Mouse (Mus musculus) liver, embryonic 14.5 days (tissue): ENCODE results near the gene Spc24. TPM values are rescaled to one million over a fixed set of nuclear protein-coding genes. Genes with fewer than 3 reads are reported as not detected.

Experiments used
- ATAC-seq: fragments of 200-750 bp; cut with Nextera tagmentation; 2 replicates; pipeline ENCODE4 v1.8.0; 2017; ENCODE audit warnings: moderate number of reproducible peaks, mild to moderate bottlenecking, moderate library complexity; ENCODE audit not compliant: insufficient read depth
- DNase-seq, 3 experiments: peaks; one replicate each; pipeline ENCODE4 v3.0.0-alpha.2; 2012 to 2013; ENCODE audit warnings: low read depth in 3 of 3, low spot score in 3 of 3
- H3K27ac ChIP-seq: fragments of 300-500 bp; sonication (generic); 2 replicates; pipeline ENCODE4 v1.5.1; 2014; ENCODE audit warnings: moderate library complexity, mild to moderate bottlenecking, control low read depth, inconsistent platforms
- H3K27me3 ChIP-seq: fragments of 300-500 bp; sonication (generic); 2 replicates; pipeline ENCODE4 v1.6.1; 2014; ENCODE audit warnings: mild to moderate bottlenecking, low read length, moderate library complexity; ENCODE audit not compliant: control insufficient read depth, insufficient read depth
- H3K36me3 ChIP-seq: fragments of 300-500 bp; sonication (generic); replicated peaks from 2 replicates; pipeline ENCODE4 v1.6.1; 2014; ENCODE audit warnings: low read depth; ENCODE audit not compliant: control insufficient read depth, insufficient read depth
- H3K4me1 ChIP-seq, 2 experiments: fragments of 200-500 bp in 1 of 2; fragments of 300-500 bp in 1 of 2; sonication (generic) in 1 of 2; replicated peaks; 2 replicates each; pipeline ENCODE4 v1.6.1; 2012 to 2014; ENCODE audit warnings: antibody characterized with exemption in 1 of 2, inconsistent platforms in 1 of 2, low read length in 1 of 2; ENCODE audit not compliant: control insufficient read depth in 2 of 2, insufficient read depth in 2 of 2
- H3K4me2 ChIP-seq: fragments of 300-500 bp; sonication (generic); 2 replicates; pipeline ENCODE4 v1.6.1; 2014; ENCODE audit warnings: low read depth, mild to moderate bottlenecking, control low read depth, moderate library complexity
- H3K4me3 ChIP-seq, 2 experiments: fragments of 200-500 bp in 1 of 2; fragments of 300-500 bp in 1 of 2; sonication (generic) in 1 of 2; 2 replicates each; pipeline ENCODE4 v1.5.1; 2012 to 2014; ENCODE audit warnings: low read depth in 2 of 2, low read length in 2 of 2, mild to moderate bottlenecking in 2 of 2, control low read depth in 1 of 2, inconsistent platforms in 1 of 2, moderate library complexity in 1 of 2; ENCODE audit not compliant: insufficient read depth in 1 of 2
- H3K9ac ChIP-seq: fragments of 300-500 bp; sonication (generic); replicated peaks from 2 replicates; pipeline ENCODE4 v1.6.1; 2014; ENCODE audit warnings: mild to moderate bottlenecking, control low read depth, moderate library complexity
- H3K9me3 ChIP-seq: fragments of 300-500 bp; sonication (generic); 2 replicates; pipeline ENCODE4 v1.6.1; 2016; ENCODE audit warnings: low read length, mixed read lengths; ENCODE audit not compliant: control insufficient read depth
- CTCF ChIP-seq: IDR thresholded peaks from 2 replicates; pipeline ENCODE4 v1.5.1; 2016; ENCODE audit warnings: antibody characterized with exemption, low read depth, control low read depth
- EP300 ChIP-seq: IDR thresholded peaks from 2 replicates; pipeline ENCODE4 v1.6.1; 2016; ENCODE audit warnings: antibody characterized with exemption, low read depth
- WGBS: fragments of 180-500 bp; shearing (Covaris S2); extraction: QIAGEN DNeasy Blood & Tissue Kit; methylation state at CpG from one replicate; pipeline ENCODE4 v1.1.7; 2014; ENCODE audit not compliant: insufficient replicate concordance; 5-methylcytosine and 5-hydroxymethylcytosine counted together
- polyA plus RNA-seq, 2 experiments: library from polyadenylated mRNA; depleted of rRNA in 1 of 2; stranded (reverse) in 1 of 2; unstranded in 1 of 2; fragments of >200 nt; fragmentation: Nextera tagmentation in 1 of 2; extraction: Ambion mirVana in 1 of 2; gene quantifications; 2 replicates each; pipeline versions ENCODE4 v1.2.1 to v1.2.3; 2012 to 2014

Spc24 gene
- polyA plus RNA-seq, 2 experiments, result 52.4 to 92.2 TPM

DNA sequence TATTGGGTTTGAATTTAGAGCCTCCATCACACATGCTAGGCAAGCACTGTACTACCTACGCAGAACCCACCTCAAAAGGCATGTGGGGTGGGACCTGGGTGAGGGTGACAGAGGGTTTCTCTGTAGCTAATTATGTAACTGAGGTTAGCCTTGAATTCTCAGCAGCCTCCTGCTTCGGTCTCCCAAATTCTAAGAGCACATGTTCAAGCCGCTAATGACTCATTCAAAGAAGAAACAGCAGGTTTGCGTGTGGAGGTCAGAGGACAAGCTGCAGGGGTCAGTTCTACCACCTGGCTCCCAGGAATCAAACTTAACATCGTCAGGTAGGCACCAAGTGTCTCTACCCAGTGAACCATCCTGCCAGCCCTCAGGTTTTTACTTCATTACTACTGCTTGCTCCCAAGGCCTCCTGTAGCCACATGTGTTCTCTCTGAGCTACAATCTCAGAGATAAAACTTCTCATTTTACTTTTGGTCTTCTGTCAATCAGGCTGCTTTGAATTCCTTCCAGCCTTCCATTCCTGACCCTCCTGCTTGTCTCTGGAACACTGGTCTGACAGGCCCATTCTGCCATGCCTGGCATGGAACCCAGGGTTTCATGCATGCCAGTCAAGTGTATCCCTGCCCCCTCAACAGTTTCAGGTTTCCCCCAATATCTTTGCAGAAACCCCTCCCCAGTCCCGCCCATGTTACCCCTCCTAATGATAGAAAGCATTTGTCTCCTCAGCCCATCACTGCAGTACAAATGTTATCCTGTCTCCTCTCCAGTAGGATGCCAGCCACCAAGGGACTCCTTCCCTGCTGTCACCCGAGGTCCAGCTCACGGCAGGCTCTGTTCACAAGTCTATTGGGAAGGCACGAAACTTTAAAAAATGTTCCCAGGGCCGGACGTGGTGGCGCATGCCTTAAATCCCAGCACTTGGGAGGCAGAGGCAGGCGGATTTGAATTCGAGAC, 1.2 kb downstream of the Spc24 start:
- H3K4me3 ChIP-seq, result peak overlapping the region; percentile 82 to 98

DNA sequence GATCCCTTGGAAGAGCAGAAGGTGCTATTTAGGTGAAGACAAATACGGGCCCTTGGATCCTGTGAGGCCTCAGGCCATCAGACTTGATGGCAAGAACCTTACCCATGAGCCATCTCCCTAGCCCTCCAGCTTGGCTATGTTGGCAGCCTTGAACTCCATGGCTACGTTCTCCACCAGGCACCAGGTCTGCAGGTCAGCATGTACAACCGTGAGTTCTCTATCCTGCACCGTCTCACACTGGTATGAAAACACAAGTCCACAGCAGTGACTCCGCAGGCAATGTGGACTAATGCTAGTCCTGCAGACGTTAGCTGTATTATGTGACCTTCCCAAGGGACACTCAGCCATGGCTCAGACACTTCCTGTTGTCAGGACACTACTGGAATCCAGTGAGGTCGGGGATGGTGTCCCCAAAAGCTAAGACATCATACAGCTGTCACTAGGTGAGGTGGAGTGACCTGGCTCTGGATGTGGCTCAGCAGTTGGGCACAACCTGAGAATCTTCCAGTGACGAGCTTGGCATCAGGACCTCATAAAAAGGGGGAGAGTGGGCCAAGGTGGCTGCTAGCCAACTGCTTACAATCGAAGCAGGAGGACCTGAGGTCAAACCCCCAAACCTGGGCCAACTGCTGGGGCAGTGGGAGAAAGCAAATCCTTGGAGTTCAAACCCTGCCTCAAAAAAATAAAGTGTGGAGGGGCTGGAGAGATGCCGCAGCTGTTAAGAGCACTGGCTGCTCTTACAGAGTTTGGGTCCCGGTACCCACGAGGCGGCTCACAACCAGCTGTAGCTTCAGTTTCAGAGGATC, 5.4 kb downstream of the Spc24 start:
- DNase-seq (no peak), ATAC-seq (no peak)
- Histone ChIP-seq H3K9me3 (no peaks in the 10 kb centered on the region), H3K4me3 (no peak overlapping the region), H3K27ac (no peak overlapping the region), H3K4me1 (peaks cover 4 to 10% of the 10 kb centered on the region in 2 experiments), H3K9ac (no peak overlapping the region), H3K36me3 (peaks cover 17% of the 10 kb centered on the region), H3K4me2 (no peak overlapping the region), H3K27me3 (no peaks in the 10 kb centered on the region)
- TF ChIP-seq CTCF, result no peak
- TF ChIP-seq EP300, result no peak
- WGBS, result 81% methylated on average over 13 of the region's 13 CpGs

More for the DNA sequence above, 1.2 kb downstream of the Spc24 start:
- no peak for ATAC-seq
- no peak for DNase-seq
- no peak for TF ChIP-seq CTCF
- TF ChIP-seq EP300, result no peak
- Histone ChIP-seq H3K4me1 (peaks cover 14 to 24% of the 10 kb centered on the region in 2 experiments), H3K9ac (peak overlapping the region; percentile 85), H3K9me3 (no peaks in the 10 kb centered on the region), H3K27me3 (no peaks in the 10 kb centered on the region), H3K36me3 (peaks cover 17% of the 10 kb centered on the region), H3K27ac (0 out of 2 replicates have a peak overlapping the region, but pooled peaks have one; percentile 6), H3K4me2 (peak overlapping the region; percentile 78)
- 56% methylated on average over 14 of the region's 14 CpGs for WGBS

- Histone ChIP-seq H3K36me3 (peaks cover 17% of the 10 kb centered on the region), H3K4me3 (no peak overlapping the region), H3K4me2 (no peak overlapping the region), H3K4me1 (peaks cover 4 to 6% of the 10 kb centered on the region in 2 experiments), H3K9me3 (no peaks in the 10 kb centered on the region), H3K27ac (no peak overlapping the region), H3K9ac (no peak overlapping the region), H3K27me3 (no peaks in the 10 kb centered on the region)
- ATAC-seq (no peak), DNase-seq (no peak)
- TF ChIP-seq EP300 (no peak), CTCF (no peak)
- 84% methylated on average over 2 of the region's 2 CpGs for WGBS
Observed at GRCm38 (mm10) chr9:21754003-21754402, 6.1 kb downstream of the Spc24 start.

GRCm38 (mm10) chr9:21752252-21752792, 7.8 kb downstream of the Spc24 start:
- no peak for ATAC-seq
- no peak overlapping the region for H3K4me3 ChIP-seq
- no peak overlapping the region for H3K27ac ChIP-seq
- DNase-seq, result no peak
- H3K27me3 ChIP-seq, result no peaks in the 10 kb centered on the region
- no peaks in the 10 kb centered on the region for H3K9me3 ChIP-seq
- WGBS, result 49% methylated on average over 10 of the region's 10 CpGs
- H3K4me1 ChIP-seq, result no peaks in the 10 kb centered on the region
- TF ChIP-seq CTCF, result no peak
- H3K36me3 ChIP-seq, result peaks cover 19% of the 10 kb centered on the region
- H3K9ac ChIP-seq, result no peak overlapping the region
- H3K4me2 ChIP-seq, result no peak overlapping the region

GRCm38 (mm10) chr9:21751347-21751746, 8.8 kb downstream of the Spc24 start:
- Histone ChIP-seq H3K9ac (no peak overlapping the region), H3K27ac (no peak overlapping the region), H3K4me1 (no peaks in the 10 kb centered on the region), H3K36me3 (peaks cover 17% of the 10 kb centered on the region), H3K4me3 (no peak overlapping the region), H3K27me3 (no peaks in the 10 kb centered on the region), H3K9me3 (no peaks in the 10 kb centered on the region), H3K4me2 (no peak overlapping the region)
- 62% methylated on average over 6 of the region's 6 CpGs for WGBS
- ATAC-seq, result no peak
- no peak for DNase-seq
- TF ChIP-seq CTCF (no peak), EP300 (no peak)
